Mouse (Mus musculus): Measurements from ENCODE around the gene Zfp750.

Zfp750 gene

DNA sequence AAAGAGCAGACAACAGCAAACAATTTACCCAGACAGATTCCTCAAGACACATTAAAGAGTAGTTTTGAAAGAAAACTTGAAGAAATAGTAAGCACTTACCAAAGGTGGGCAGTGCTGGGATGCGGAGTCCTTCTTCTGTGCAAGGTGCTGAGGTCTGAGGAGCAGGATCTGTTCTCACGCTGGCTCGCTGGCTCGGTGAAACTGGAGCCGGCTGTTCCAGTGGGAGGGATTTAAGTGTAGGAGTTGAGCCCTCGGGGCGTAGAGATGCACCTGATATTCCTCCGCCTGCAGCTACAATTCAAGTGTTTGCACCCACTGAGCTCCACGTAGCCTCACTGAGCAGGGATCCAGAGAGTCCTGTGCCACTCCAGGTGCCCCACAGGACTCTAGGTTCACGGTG is at the start of gene Zfp750:
Zfp750 (minus strand) TSS at position 203 of the 400 bp plus-strand sequence.
- DNase-seq (ENCODE audit: low spot score), result peak; percentile 3

DNA sequence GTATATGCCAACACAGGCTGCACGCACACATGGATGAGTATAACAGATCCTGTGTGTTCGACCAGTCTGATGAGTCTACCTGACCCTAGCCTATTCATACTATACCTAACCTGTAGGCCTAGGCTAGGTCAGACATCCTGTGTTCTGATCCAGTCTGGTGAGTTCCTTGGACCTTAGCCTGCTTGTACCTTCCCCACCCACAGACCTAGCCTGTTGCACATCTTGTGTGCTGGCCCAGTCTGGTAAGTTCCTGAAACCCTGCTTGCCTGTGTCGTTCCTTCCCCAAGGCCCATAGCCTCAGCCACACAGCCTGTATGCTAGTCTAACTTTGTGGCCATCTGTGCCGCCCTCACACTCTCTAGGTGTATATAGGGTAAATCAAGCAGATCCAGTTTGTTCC is 45.1 kb upstream of the Zfp750 start:
- DNase-seq (ENCODE audit: low spot score), result no peak

DNA sequence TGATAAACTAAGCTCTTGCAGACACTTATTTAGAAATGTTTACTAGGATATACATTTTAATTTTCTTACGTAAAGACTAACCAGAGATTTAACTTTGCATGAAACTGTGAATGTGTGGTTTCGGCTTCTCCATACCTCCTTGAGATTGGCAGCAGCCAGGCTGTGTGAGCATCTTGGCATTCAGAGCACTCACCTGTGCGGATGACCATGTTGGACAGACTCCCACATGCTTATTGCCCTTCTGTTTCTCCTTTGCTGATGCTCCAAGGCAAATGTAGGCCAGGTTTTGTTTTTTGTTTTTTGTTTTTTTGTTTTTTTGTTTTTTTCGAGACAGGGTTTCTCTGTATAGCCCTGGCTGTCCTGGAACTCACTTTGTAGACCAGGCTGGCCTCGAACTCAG is 44.2 kb upstream of the Zfp750 start:
- DNase-seq (ENCODE audit: low spot score), result no peak

DNA sequence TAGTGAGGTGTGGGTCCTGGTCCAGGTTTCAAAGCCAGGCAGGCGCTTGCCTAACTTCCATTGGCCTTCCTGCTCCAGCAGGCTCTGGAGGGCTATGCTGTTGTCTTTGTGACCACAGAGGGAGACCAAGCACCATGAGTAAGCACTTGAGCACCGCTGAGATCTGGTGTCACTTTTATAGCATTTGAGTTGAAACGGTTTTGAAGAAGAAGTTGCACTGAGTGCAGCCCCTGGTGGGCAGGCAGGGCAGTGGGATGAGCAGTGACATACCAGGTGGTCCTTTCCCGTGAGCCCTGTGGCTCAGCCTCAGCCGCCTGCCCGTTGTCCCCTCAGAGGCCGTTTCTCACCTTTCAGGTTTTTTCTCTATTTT is 41.1 kb upstream of the Zfp750 start:
- no peak for DNase-seq (ENCODE audit: low spot score)

DNA sequence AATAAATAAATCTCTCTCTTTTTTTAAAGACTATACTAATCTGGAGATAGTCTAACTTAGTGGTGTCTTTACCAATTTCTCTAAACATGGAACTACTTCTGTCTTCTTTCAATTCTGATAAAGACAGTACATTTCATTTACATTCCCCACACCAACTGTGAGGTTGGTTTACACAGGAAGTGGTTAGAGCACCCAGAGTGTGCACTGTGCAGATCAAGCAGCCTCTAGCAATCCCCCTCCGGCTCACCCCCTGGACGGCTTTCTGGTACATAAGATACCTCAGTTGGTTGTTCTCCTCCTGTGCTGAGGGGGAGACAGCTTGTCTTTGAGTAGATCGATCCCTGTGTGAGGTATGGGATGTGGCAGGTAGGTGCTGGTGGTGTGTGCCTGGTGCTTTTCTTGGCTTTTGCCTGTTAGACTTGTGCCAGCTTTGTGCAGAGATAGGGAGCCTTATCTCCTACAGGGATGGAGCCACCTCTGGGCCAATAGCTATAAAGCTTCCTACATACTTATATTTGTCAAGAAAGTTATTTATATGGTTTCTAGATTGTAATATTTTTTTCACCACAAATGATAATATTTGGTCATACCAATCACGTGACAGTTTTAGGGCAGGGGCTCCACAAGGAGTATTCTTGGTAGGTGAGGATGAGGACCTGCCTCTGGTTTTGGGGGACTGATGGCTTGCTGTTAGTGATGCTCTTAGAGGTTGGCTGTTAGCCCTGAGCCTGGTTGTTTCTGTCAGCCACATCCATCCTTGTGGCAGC is 40.6 kb upstream of the Zfp750 start:
- no peak for DNase-seq (ENCODE audit: low spot score)

DNA sequence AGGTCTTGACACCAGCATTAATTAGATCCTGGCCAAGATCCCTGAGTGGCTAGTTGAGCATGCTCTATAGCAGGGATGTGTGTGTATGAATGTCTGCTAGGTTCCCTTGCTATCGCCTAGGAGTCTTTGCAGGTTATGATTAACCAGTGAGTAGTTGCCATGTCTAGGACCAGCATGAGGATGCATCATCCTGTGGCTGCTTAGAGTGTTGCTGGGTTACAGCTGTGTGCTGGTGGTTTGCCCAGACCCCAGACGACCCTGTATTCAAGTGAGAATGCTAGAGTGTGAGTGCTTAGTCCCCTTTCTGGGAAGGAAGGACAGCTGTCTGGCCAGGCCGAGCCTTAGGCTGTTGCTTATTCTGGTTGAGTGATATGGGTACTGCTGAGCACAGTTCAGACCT is 39.4 kb upstream of the Zfp750 start:
- no peak for DNase-seq (ENCODE audit: low spot score)

DNA sequence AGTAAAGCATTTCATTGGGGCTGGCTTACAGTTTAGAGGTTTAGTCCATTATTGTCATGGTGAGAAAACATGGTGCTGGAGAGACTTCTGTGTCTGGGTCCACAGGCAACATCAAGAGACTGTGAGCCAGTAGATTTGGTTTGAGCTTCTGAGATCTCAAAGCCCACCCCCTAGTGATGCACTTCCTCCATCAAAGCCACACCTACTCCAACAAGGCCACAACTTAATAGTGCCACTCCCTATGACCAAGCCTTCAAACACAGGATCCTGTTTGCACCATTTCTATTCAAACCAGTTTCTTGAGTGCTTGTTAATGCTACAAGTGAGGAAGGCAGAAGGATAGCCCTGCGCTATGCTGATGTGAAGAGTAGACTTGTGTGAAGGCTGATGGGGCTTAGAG is 38.8 kb upstream of the Zfp750 start:
- no peak for DNase-seq (ENCODE audit: low spot score)

DNA sequence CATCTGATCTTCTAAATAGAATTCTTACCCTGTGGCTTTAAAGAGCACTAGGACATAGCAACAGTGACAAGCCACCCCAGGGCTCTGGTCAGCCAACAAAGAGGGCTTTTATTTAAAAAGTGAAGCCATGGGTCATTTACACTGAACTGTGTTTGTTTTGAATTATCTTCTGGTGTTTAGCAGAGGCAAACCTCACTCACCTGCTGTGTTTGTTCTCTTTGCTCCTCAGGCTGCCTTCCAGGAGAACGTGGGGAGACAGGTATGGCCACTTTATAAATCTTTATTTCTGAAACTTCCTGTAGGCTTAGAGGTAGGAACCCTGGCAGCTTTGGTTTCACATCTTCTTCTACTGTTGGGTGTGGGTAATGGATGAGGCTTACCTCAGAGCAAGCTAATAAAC is 37.6 kb upstream of the Zfp750 start:
- DNase-seq (ENCODE audit: low spot score), result no peak

DNA sequence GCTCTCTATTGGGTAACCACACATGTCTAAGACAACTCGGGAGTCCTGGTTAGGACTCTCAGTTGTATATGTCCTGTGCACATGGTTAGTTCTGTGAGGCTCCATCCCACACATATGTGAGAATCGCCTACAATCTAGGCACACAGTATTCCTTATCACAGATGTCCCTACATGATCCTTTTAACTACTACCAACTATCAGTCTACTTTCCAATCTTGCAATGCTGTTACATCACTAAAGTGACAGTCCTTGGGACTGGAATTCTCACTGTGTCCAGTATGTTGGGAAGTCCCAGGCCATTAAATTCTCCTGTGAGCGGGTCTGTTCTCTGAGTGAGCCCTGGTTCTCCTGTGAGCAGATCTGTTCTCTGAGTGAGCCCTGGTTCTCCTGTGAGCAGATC is 34.3 kb upstream of the Zfp750 start:
- DNase-seq (ENCODE audit: low spot score), result no peak

DNA sequence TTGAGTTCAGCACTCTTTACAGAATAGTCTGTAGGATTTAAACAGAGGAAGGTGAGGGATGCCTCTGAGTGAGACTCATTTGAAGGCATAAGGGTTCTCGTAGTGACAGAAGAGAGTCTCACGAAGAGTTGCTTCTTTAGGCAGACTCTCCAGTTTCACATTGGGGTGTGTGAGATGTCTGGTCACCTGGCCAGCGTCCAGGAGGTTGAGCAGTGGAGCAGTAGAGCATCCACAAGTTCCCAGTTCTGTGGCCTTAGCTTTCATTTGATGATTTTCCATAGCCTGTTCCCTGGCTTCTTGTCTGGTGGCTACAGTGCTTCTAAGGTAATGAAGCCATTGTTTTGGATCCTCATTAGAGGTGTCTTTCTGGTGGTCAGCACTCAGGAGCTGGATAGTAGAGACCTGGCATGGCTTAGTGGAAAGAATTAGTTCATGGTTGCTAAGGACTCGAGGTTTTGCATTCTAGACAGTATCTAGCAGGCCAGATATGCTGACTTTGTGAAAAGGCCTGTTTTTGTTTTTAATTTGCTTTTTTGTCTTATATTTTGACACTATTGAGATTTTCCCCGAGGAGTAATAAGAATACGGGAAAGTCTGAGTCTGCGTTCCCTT is 33.8 kb upstream of the Zfp750 start:
- no peak for DNase-seq (ENCODE audit: low spot score)

DNA sequence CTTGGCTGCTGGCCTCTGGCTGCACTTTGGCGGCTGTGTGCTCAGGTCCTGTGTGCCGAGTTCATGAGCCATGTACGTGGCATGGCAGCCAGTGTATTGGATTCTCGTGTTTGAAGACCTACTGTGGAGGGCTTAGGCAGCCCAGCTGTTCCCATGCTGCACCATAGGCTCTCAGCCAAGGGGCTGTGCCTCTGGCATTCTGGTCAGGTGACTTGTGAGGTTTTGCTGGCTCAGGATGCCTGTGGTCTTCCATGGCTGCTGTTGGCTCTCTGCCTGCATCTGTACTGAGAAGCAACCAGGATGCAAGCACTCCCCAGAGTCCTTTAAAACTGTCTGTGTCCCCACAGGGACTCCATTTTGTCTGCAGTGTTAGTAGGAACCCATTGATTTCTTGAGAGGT is 33.0 kb upstream of the Zfp750 start:
- DNase-seq (ENCODE audit: low spot score), result no peak

DNA sequence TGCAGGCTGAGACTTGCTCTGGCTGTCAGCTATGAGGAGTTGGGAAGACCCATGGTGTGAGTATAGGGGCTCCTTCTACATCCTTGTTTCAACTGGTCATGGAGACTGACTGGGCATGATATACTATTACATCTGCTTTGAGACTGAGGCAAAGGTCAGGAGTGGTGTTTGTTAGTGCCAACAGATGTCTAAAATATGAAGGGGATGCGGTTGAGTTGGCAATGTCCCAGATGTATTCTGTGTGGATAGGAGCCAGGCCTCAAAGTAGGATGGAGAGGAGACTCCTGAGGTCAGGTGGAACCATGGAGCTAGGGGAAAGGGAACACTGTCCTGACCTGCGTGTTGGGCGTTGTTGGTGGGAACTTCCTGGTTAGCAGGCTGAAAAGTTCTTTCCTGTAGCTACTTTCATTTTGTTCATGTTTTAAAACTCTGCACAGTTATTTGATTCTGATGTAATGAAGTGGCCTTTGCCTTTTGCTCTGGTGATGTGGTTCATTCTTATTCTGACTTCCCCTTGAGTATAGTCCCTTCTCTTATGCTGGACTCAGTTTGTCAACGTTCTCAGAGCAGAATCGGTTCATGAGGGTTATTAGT is 32.2 kb upstream of the Zfp750 start:
- DNase-seq (ENCODE audit: low spot score), result no peak

DNA sequence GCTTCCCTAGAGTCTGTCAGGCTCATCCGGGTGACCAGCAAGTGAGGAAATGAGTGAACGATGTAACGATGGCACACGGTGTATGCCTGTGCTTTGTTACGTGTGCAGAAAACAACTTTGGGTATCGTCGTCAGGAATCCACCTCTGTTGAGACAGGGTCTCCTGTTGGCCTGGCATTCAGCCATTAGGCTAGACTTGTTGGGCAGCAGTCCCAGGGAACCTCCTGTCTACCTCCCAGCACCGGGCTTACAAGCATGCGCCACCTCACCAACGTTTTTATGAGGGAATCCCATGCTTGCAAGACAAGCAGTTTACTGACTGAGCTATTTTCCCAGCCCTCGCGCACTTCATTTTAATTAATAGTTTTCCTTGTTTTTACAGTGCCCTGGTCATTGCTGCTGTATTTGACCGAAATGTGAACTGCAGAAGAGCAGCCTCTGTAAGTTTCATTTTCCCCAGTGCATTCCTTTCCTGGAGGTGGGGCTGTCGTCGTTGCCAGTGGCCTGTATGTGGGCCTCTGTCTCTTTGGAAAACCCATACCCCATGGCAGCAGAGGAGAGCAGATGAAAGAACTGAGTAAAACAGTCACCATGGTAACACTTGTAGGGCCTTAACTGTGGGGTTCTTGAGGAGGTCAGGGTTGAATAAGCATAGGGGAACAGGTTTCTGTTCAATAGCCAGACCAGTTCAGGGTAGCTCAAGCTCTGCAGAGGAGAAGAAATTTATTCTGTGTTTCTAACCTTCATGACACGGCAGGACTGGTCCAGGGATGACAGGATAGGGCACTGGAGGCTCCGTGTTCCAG is 30.9 kb upstream of the Zfp750 start:
- DNase-seq (ENCODE audit: low spot score), result no peak

DNA sequence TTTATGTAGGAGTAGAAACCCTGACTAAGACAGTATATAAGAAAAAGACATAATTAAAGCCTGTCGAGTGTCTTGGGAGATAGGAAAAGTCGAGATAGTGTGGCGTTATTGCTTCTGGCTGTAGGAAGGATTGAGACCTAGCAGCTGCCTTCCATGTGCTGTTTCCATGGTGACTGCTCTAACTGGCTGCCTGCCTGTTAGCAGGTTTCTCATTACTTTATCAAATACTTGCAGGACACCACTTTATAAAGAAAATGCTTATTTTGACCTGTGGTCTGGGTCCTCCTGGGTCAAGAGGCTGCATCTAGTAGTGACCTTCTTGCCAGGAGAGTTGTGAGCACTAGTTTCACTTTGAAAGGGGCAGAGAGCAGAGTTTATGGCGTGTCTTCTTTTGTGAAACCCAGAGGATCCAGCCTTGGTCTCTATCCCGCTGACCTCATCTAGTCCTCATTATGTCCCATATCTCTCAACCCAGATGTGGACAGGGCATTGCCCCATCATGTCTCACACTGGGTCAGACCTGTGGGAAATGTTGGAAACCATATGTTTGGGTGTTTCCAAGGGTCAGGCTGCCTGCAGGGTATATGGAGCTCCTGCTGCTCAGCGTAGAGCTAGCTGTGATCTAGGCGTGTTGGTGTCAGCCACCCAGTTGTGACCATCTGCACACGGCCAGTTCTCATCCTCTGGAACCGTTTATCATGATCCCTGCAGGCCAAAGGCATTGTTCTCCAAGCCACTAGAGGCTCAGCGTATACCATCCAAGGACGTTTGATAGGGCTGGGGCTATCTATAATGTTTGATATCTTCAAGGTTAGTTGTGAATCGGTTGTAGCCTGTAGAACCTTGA is 30.1 kb upstream of the Zfp750 start:
- no peak for DNase-seq (ENCODE audit: low spot score)

DNA sequence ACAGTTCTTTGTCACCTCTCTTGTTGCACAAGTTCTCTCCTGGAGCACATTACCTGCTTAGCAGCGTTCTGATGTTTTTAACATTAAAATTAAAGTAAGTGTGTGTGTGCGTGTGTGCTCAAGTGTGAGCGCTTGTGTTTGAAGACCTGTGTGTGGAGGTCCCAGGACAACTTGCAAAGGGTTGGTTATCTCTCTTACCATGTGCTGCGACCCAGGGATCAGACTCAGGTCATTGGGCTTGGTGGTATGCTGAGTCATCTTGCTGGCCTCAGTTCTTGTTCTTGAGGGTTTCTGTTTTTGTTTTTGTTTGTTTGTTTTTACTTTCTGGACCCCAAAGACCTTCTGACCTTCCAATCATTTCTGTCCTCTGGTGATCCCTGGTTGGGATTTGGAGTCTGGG is 28.8 kb upstream of the Zfp750 start:
- no peak for DNase-seq (ENCODE audit: low spot score)

DNA sequence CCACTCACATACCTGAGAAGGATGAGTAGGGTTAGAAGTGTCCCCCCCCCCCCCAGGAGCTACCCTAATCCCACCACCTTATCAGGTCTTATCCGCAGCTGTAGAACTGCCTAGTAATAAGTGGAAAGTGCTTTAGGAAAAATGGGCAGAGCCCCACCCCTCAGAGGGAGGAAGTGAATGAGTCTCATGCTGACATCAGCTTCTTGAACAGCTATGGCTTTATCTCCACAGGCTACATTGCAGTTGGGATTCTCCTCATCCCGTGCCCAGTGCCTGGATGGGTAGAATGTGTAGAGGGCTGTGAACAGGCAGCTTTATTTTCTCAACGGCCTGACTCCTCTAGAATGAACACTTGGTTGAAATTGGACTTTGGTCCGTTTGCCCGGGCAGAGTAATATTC is 28.1 kb upstream of the Zfp750 start:
- no peak for DNase-seq (ENCODE audit: low spot score)

DNA sequence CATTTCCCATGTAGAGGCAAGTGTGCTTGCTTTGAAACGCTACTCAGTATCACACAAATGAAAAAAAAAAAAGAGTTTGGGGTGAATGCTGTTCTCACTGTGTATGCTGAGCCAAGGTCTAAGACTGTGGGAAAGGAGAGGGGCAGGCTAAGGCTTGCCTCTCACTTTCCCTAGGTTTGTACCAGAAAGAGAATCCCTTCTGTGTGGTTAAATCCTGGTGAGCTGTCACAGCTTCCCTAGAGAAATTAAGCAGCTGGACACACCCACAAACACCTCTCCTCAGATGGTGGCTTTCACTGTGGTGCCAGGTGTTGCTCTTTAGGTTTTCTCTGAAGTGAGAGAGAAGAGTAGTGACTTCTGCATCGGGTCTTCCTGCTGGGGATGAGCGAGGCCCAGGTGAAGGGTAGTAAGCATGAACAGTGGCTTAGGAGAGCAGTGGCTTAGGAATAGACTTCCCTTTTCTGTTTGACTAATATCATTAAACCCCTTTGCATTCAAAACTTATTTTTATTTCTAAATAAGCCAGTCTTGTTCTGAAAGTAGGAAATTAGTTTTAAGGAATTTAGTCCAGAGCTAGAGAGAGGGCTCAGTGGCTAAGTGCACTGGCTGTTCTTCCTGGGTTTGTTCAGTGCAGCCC is 26.4 kb upstream of the Zfp750 start:
- DNase-seq (ENCODE audit: low spot score), result no peak

DNA sequence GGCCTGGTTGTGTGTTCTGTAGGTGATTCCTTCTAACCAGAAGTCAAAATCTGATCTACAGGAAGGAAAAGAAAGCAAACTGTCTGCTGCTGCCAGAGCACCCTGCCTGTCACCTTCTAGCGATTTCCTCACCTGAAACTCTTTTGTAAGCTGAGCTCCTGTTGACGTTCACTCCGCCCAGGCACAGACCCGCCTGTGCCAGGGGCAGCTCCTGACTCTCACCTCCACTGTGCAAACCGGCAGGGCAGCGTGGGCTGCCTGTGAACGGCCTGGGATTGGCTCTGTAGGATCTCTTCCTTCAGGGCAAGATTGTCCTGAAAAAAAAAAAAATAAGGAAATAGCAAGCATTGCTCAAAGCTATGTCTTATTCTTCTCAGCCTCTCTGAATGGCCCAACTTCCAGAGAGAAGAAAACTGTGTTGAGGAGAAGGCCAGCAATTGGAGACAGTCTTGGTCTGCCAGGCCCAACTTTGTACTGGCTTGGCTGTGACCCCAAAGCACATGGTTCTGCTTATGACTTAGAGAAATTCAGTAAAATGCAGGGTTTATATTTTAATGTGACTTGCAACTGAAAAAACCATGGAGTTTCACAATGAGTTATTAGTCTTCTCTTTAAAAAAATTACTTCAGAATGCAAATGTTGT is 25.7 kb upstream of the Zfp750 start:
- DNase-seq (ENCODE audit: low spot score), result no peak

DNA sequence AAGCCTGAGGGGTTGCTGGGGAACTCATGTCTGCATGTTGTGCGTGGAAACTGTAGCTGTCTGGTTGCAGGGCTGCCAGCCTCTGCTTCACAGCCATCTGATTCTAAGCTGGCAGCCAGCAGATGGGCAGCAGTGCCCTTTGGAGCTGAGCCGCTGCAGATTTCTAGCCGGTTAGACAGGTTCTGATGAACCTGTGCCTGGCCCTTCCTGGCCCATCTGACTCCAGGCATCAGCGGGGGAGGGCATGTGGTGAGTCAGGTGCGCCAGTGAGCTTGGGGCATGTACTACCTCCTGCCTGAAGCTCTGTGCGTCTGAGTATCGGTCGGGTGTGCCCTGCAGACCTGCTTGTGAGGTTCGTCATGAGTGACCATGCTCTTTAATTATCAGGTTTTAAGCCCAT is 24.8 kb upstream of the Zfp750 start:
- DNase-seq (ENCODE audit: low spot score), result no peak

DNA sequence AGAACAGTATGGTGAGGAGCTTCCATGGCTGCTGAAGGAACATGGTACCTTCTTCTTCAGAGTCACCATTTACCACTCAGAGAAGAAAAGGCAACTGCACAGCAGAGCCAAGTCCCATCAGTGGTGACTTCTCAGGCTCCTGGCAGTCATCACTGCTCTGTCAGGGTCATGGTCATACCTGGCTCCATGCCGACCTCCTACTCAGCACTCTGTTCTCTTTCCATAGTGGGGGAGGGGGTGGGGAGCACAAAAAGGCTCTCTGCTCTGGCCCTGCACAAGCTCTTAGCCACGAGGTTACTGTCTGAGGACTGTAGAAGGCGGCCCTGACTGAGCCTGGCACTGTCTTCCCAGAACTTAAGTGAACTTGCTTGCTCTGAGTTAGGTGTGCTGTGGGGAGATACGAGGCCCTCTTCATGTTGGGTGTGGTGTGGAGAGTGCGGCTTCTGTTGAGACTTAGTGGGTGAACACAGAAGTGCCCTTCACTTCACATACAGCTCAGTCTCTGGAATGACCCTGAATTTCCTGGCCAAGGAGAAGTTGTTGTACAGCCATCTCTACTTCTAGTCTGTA is 24.2 kb upstream of the Zfp750 start:
- DNase-seq (ENCODE audit: low spot score), result no peak

DNA sequence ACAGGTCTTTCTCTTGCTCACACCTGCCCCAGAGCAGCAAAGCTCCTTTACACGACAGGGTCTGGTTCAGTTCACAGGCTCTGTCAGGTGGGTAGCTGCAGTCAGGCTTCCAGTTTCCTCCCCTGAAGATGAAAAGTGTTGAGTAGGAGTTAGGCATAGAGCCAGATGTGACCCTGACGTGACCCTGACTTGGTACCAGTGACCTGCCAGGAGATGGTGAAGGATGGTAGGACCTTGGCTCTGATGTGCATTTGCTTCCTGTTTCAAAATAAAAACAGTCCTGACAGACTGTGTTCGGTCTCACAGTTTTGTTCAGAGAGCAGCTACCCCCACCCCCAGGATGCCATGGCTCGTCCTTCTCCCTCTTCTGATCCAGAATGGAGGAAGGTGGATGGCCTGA is 23.3 kb upstream of the Zfp750 start:
- no peak for DNase-seq (ENCODE audit: low spot score)

Data from retina, embryonic 14.5 days (tissue).